Mouse (Mus musculus): ENCODE results near the gene Alpi. TPM values are rescaled to one million over a fixed set of nuclear protein-coding genes. Genes with fewer than 3 reads are reported as not detected.

The Alpi gene
- polyA plus RNA-seq, 1 experiment from 2014 or later = not detected

- no peak for ATAC-seq (ENCODE audit: low FRiP score)
- Histone ChIP-seq H3K36me3 (no peaks in the 10 kb centered on the region), H3K4me2 (no peak overlapping the region), H3K4me1 (no peaks in the 10 kb centered on the region), H3K9ac (replicated peaks) (no peak overlapping the region), H3K4me3 (replicated peaks) (no peak overlapping the region), H3K9me3 (replicated peaks) (no peaks in the 10 kb centered on the region), H3K27me3 (replicated peaks) (peaks cover 5% of the 10 kb centered on the region; the same call in 1 of the 2 replicates), H3K27ac (replicated peaks) (no peak overlapping the region)
- 73% methylated on average over 1 of the region's 1 CpGs for WGBS
These were observed 2.5 kb upstream of the Alpi start for GRCm38 (mm10) chr1:87103936-87104335.

GRCm38 (mm10) chr1:87102114-87102513, 708 bp upstream of the Alpi start:
- ATAC-seq (ENCODE audit: low FRiP score) = no peak
- Histone ChIP-seq H3K27ac (replicated peaks) (no peak overlapping the region), H3K4me1 (peaks cover 5% of the 10 kb centered on the region; the same call in 1 of the 2 replicates), H3K4me3 (replicated peaks) (no peak overlapping the region), H3K9ac (replicated peaks) (no peak overlapping the region), H3K27me3 (replicated peaks) (peaks cover 5% of the 10 kb centered on the region; the same call in 1 of the 2 replicates), H3K9me3 (replicated peaks) (no peaks in the 10 kb centered on the region), H3K36me3 (no peaks in the 10 kb centered on the region), H3K4me2 (no peak overlapping the region)
- 80% methylated on average over 3 of the region's 3 CpGs for WGBS

- no peak for ATAC-seq (ENCODE audit: low FRiP score)
- WGBS = 14% methylated on average over 30 of the region's 30 CpGs
These were observed 2.9 kb downstream of the Alpi start for GRCm38 (mm10) chr1:87098358-87098975.

GRCm38 (mm10) chr1:87095642-87096041, 5.8 kb downstream of the Alpi start:
- 81% methylated on average over 8 of the region's 8 CpGs for WGBS
- Histone ChIP-seq H3K36me3 (no peaks in the 10 kb centered on the region), H3K9ac (replicated peaks) (no peak overlapping the region), H3K27ac (replicated peaks) (no peak overlapping the region), H3K4me1 (peaks cover 5% of the 10 kb centered on the region; the same call in 1 of the 2 replicates), H3K9me3 (replicated peaks) (no peaks in the 10 kb centered on the region), H3K4me3 (replicated peaks) (no peak overlapping the region), H3K27me3 (replicated peaks) (peaks cover 5% of the 10 kb centered on the region; the same call in 1 of the 2 replicates), H3K4me2 (no peak overlapping the region)
- ATAC-seq (ENCODE audit: low FRiP score) = no peak

More at GRCm38 (mm10) chr1:87098358-87098975, 2.9 kb downstream of the Alpi start:
- Histone ChIP-seq H3K9ac (replicated peaks) (no peak overlapping the region), H3K4me1 (peaks cover 5% of the 10 kb centered on the region; the same call in 1 of the 2 replicates), H3K27ac (replicated peaks) (no peak overlapping the region), H3K36me3 (no peaks in the 10 kb centered on the region), H3K4me2 (peak overlapping the region; percentile 34), H3K27me3 (replicated peaks) (peaks cover 5% of the 10 kb centered on the region; the same call in 1 of the 2 replicates), H3K4me3 (replicated peaks) (no peak overlapping the region), H3K9me3 (replicated peaks) (no peaks in the 10 kb centered on the region)

GRCm38 (mm10) chr1:87089828-87090227, 11.6 kb downstream of the Alpi start, which contains the start of gene Alppl2:
TSS of gene Alppl2 (minus strand) at chr1:87089928.
- WGBS = 79% methylated on average over 4 of the region's 4 CpGs
- H3K4me3 ChIP-seq (replicated peaks) = no peak within 1 kb of the TSS

GRCm38 (mm10) chr1:87089251-87089650, 12.2 kb downstream of the Alpi start:
- ATAC-seq (ENCODE audit: low FRiP score) = no peak
- no peak overlapping the region for H3K9ac ChIP-seq (replicated peaks)
- no peaks in the 10 kb centered on the region for H3K27me3 ChIP-seq (replicated peaks)
- 93% methylated on average over 11 of the region's 11 CpGs for WGBS
- no peaks in the 10 kb centered on the region for H3K4me1 ChIP-seq
- H3K9me3 ChIP-seq (replicated peaks) = no peaks in the 10 kb centered on the region
- H3K4me3 ChIP-seq (replicated peaks) = no peak overlapping the region
- H3K27ac ChIP-seq (replicated peaks) = no peak overlapping the region
- H3K36me3 ChIP-seq = no peaks in the 10 kb centered on the region
- no peak overlapping the region for H3K4me2 ChIP-seq

More at GRCm38 (mm10) chr1:87089828-87090227, 11.6 kb downstream of the Alpi start, which contains the start of gene Alppl2:
- Histone ChIP-seq H3K9me3 (replicated peaks) (no peaks in the 10 kb centered on the region), H3K27me3 (replicated peaks) (no peaks in the 10 kb centered on the region), H3K27ac (replicated peaks) (no peak within 1 kb of the TSS), H3K9ac (replicated peaks) (no peak within 1 kb of the TSS), H3K4me1 (no peaks in the 10 kb centered on the region), H3K4me2 (no peak within 1 kb of the TSS), H3K36me3 (no peaks in the 10 kb centered on the region)
- no peak for ATAC-seq (ENCODE audit: low FRiP score)

GRCm38 (mm10) chr1:87086964-87087363, 14.4 kb downstream of the Alpi start:
- Histone ChIP-seq H3K27ac (replicated peaks) (no peak overlapping the region), H3K9me3 (replicated peaks) (no peaks in the 10 kb centered on the region), H3K4me1 (no peaks in the 10 kb centered on the region), H3K9ac (replicated peaks) (no peak overlapping the region), H3K4me2 (no peak overlapping the region), H3K27me3 (replicated peaks) (no peaks in the 10 kb centered on the region), H3K36me3 (no peaks in the 10 kb centered on the region), H3K4me3 (replicated peaks) (no peak overlapping the region)
- WGBS = 76% methylated on average over 17 of the region's 17 CpGs
- no peak for ATAC-seq (ENCODE audit: low FRiP score)

GRCm38 (mm10) chr1:87086196-87086595, 15.2 kb downstream of the Alpi start:
- H3K9ac ChIP-seq (replicated peaks) = no peak overlapping the region
- H3K27ac ChIP-seq (replicated peaks) = no peak overlapping the region
- WGBS = 76% methylated on average over 4 of the region's 4 CpGs
- no peaks in the 10 kb centered on the region for H3K27me3 ChIP-seq (replicated peaks)
- H3K4me1 ChIP-seq = no peaks in the 10 kb centered on the region
- H3K9me3 ChIP-seq (replicated peaks) = no peaks in the 10 kb centered on the region
- no peaks in the 10 kb centered on the region for H3K36me3 ChIP-seq
- H3K4me2 ChIP-seq = no peak overlapping the region
- no peak for ATAC-seq (ENCODE audit: low FRiP score)
- H3K4me3 ChIP-seq (replicated peaks) = no peak overlapping the region

- no peak for ATAC-seq (ENCODE audit: low FRiP score)
- Histone ChIP-seq H3K36me3 (no peaks in the 10 kb centered on the region), H3K4me3 (replicated peaks) (no peak overlapping the region), H3K9ac (replicated peaks) (no peak overlapping the region), H3K27ac (replicated peaks) (no peak overlapping the region), H3K4me2 (no peak overlapping the region), H3K9me3 (replicated peaks) (no peaks in the 10 kb centered on the region), H3K4me1 (no peaks in the 10 kb centered on the region), H3K27me3 (replicated peaks) (no peaks in the 10 kb centered on the region)
- WGBS = 91% methylated on average over 8 of the region's 8 CpGs
These were observed 27.6 kb downstream of the Alpi start for GRCm38 (mm10) chr1:87073776-87074175.

- no peaks in the 10 kb centered on the region for H3K36me3 ChIP-seq
- H3K4me2 ChIP-seq = no peak overlapping the region
- 57% methylated on average over 16 of the region's 16 CpGs for WGBS
- ATAC-seq (ENCODE audit: low FRiP score) = no peak
- H3K4me1 ChIP-seq = no peaks in the 10 kb centered on the region
- no peaks in the 10 kb centered on the region for H3K27me3 ChIP-seq (replicated peaks)
- no peak overlapping the region for H3K9ac ChIP-seq (replicated peaks)
- no peak overlapping the region for H3K4me3 ChIP-seq (replicated peaks)
- H3K9me3 ChIP-seq (replicated peaks) = no peaks in the 10 kb centered on the region
- no peak overlapping the region for H3K27ac ChIP-seq (replicated peaks)
These were observed 30.7 kb downstream of the Alpi start for GRCm38 (mm10) chr1:87070720-87071119.

GRCm38 (mm10) chr1:87060913-87061312, 40.5 kb downstream of the Alpi start:
- Histone ChIP-seq H3K4me3 (replicated peaks) (no peak overlapping the region), H3K4me2 (no peak overlapping the region), H3K27me3 (replicated peaks) (no peaks in the 10 kb centered on the region), H3K9me3 (replicated peaks) (no peaks in the 10 kb centered on the region), H3K36me3 (no peaks in the 10 kb centered on the region), H3K27ac (replicated peaks) (no peak overlapping the region), H3K4me1 (no peaks in the 10 kb centered on the region), H3K9ac (replicated peaks) (no peak overlapping the region)
- ATAC-seq (ENCODE audit: low FRiP score) = no peak

- no peak for ATAC-seq (ENCODE audit: low FRiP score)
- 84% methylated on average over 8 of the region's 8 CpGs for WGBS
These were observed 42.3 kb downstream of the Alpi start for GRCm38 (mm10) chr1:87059042-87059665.

More at GRCm38 (mm10) chr1:87059042-87059665, 42.3 kb downstream of the Alpi start:
- H3K27me3 ChIP-seq (replicated peaks) = no peaks in the 10 kb centered on the region
- H3K4me3 ChIP-seq (replicated peaks) = no peak overlapping the region
- no peak overlapping the region for H3K9ac ChIP-seq (replicated peaks)
- no peaks in the 10 kb centered on the region for H3K4me1 ChIP-seq
- H3K9me3 ChIP-seq (replicated peaks) = no peaks in the 10 kb centered on the region
- no peak overlapping the region for H3K27ac ChIP-seq (replicated peaks)
- no peak overlapping the region for H3K4me2 ChIP-seq
- H3K36me3 ChIP-seq = no peaks in the 10 kb centered on the region

Measured in neural tube, embryonic 15.5 days (tissue).